Mouse (Mus musculus) liver, postnatal 0 days (tissue): Measurements from ENCODE around the gene Atp6v0e.

Source experiments
- CTCF ChIP-seq: sonication (generic); IDR thresholded peaks from 2 replicates; pipeline ENCODE4 v1.5.1; 2016; ENCODE audit warnings: antibody characterized with exemption, low read depth
- EP300 ChIP-seq: IDR thresholded peaks from 2 replicates; pipeline ENCODE4 v1.6.1; 2016; ENCODE audit warnings: antibody characterized with exemption, low read depth, mild to moderate bottlenecking

- TF ChIP-seq CTCF, result no peak
- no peak for TF ChIP-seq EP300
These were observed 79.5 kb downstream of the Atp6v0e start for GRCm38 (mm10) chr17:26742581-26742980.
